Mouse (Mus musculus) small intestine, adult 2 months (tissue): ENCODE measurements at regions not wholly inside any gene's neighbourhood (a gene's known extent, or its start where the extent isn't known, plus 50 kb on each side); places are given as distances from the start of the nearest gene placed in this dataset.

Source experiments
- CTCF ChIP-seq: fragments of 200-500 bp; IDR thresholded peaks from 2 replicates; pipeline ENCODE4 v1.5.1; 2012; ENCODE audit warnings: low read depth, mild to moderate bottlenecking, control low read depth, inconsistent platforms, low read length, moderate library complexity, mixed read lengths; ENCODE audit not compliant: insufficient replicate concordance, insufficient read length; ENCODE audit errors: extremely low read depth
- POLR2A ChIP-seq: fragments of 200-500 bp; IDR thresholded peaks from 2 replicates; pipeline ENCODE4 v1.6.1; 2012; ENCODE audit warnings: low read depth, mild to moderate bottlenecking, control low read depth, inconsistent platforms, low read length, moderate library complexity

GRCm38 (mm10) chr9:94456085-94456531 lies 81.8 kb downstream of the 1190002N15Rik start:
- TF ChIP-seq CTCF, result no peak
- no peak for TF ChIP-seq POLR2A
